Mouse (Mus musculus): ENCODE results near the gene Dynlt1f. TPM values are rescaled to one million over a fixed set of nuclear protein-coding genes. Genes with fewer than 3 reads are reported as not detected.
"Not testable (repeated sequence)": the region's sequence is repeated elsewhere in the genome, so short reads cannot be mapped to it uniquely, and the experiment has no call there.

Dynlt1f gene
- polyA plus RNA-seq, 1 experiment from 2014 or later = 301 TPM

DNA sequence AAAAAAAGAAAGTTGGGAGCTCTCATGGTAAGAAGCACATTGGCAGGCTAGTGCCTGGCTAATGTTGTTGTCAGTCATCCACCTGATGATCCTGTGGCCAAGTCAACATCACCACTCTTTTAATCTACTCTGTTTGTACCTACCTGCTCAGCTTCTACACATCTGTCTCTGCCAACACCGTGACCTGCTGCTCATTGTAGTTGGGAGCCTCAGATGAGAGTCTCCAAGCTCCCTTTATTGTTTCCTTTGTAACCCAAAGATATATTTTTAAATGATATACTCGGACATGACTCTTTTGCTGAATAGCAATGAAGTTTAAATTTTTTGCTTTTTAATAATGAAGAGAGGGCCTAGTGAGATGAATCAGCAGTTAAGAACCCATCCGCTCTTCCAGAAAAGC, 771 bp upstream of the Dynlt1f start:
- H3K4me1 ChIP-seq; ATAC-seq (ENCODE audit: low FRiP score, low read depth); H3K27ac ChIP-seq (replicated peaks); H3K9me3 ChIP-seq; H3K36me3 ChIP-seq; H3K9ac ChIP-seq (replicated peaks); H3K4me3 ChIP-seq; H3K4me2 ChIP-seq (replicated peaks); H3K27me3 ChIP-seq: not testable (repeated sequence)
- WGBS = 92% methylated on average over 1 of the region's 3 CpGs

DNA sequence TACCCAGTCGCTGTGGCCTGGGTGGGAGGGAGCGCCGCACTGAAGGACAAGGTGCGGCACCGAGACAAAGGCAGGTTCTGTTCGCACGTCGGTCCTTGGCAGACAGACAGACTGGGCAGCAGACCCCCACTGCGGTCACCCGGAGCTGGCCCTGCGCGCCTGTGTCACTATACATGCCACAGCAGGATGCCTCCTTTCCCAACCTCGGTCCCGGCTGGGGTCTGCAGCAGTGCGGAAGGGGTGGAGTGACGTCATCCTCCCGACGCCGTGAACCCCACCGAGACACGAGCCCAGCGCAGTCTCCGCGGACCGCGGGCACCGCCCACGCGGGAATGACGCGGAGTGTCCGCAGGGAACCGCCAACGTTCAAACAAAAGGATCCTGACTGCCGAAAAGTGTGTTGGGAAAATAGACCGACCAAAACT, 601 bp downstream of the Dynlt1f start:
- H3K36me3 ChIP-seq, H3K9me3 ChIP-seq, H3K27me3 ChIP-seq, H3K4me1 ChIP-seq: not testable (repeated sequence)
- WGBS = under 1% methylated on average over 36 of the region's 36 CpGs
- H3K4me2 ChIP-seq (replicated peaks) = peak overlapping the region; percentile 43
- peak overlapping the region; percentile 55 for H3K9ac ChIP-seq (replicated peaks)
- peak; percentile 90 for ATAC-seq (ENCODE audit: low FRiP score, low read depth)
- peak overlapping the region; percentile 51 for H3K4me3 ChIP-seq
- H3K27ac ChIP-seq (replicated peaks) = peak overlapping the region; percentile 81

DNA sequence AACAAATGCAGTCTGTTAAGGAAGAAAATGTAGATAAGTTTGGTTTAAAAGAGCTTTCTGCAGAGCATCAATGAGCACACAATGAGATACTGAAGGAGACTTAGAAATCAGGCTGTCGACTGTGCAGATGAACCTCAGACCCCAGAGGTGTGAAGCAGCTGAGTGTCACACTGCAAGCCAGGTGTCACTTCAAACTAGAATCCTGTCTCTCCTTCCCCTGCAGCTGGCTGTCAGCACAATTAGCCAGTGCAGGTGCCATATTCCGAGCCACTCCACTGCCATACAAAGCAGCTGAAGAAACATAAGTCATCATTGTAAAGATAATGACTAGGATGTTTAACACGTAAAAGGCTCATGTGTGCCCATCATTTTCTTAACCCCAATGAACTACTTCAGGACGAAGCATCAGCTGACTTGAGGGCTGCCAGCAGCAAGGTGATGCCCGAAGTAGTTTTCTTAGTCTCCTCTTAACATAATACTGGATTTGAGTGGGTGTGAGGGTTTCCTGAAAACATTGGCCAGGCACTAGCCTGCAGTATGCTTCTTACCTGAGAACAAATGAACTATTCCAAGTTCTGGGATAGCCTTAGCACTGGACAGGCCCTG, 2.3 kb downstream of the Dynlt1f start:
- not testable (repeated sequence) for ATAC-seq (ENCODE audit: low FRiP score, low read depth)

GRCm38 (mm10) chr17:6650904-6651565, 4.7 kb downstream of the Dynlt1f start:
- H3K9ac ChIP-seq (replicated peaks); ATAC-seq (ENCODE audit: low FRiP score, low read depth); H3K4me3 ChIP-seq; H3K4me1 ChIP-seq; H3K9me3 ChIP-seq; H3K27ac ChIP-seq (replicated peaks); H3K27me3 ChIP-seq; H3K4me2 ChIP-seq (replicated peaks); H3K36me3 ChIP-seq: not testable (repeated sequence)
- 84% methylated on average over 7 of the region's 7 CpGs for WGBS

More for the DNA sequence above, 2.3 kb downstream of the Dynlt1f start:
- not testable (repeated sequence) for H3K4me2 ChIP-seq (replicated peaks); H3K36me3 ChIP-seq; H3K27me3 ChIP-seq; H3K27ac ChIP-seq (replicated peaks); H3K4me1 ChIP-seq; H3K4me3 ChIP-seq; H3K9me3 ChIP-seq; H3K9ac ChIP-seq (replicated peaks)
- 86% methylated on average over 4 of the region's 5 CpGs for WGBS

DNA sequence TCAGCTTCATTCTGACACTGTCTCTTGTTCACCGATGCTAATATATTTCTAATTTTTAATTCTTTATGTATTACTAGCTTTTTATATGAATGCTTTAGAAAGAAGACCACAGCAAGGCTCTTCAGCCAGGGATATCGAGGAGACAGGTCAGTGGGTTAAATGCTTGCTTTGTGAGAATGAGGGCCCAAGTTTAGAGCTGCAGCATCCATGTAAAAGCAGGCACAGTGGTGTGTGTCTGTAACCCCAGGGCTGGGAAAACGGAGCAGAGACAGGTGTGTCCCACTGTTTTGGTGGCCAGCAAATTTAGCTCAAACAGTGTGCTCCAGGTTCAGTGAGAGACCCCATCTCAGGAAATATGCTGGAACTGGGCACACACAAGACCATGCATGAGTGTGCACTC, 8.2 kb downstream of the Dynlt1f start:
- WGBS = 96% methylated on average over 3 of the region's 3 CpGs
- H3K4me3 ChIP-seq; H3K9me3 ChIP-seq; H3K4me2 ChIP-seq (replicated peaks); H3K4me1 ChIP-seq; H3K36me3 ChIP-seq; H3K9ac ChIP-seq (replicated peaks); H3K27ac ChIP-seq (replicated peaks); H3K27me3 ChIP-seq; ATAC-seq (ENCODE audit: low FRiP score, low read depth): not testable (repeated sequence)

DNA sequence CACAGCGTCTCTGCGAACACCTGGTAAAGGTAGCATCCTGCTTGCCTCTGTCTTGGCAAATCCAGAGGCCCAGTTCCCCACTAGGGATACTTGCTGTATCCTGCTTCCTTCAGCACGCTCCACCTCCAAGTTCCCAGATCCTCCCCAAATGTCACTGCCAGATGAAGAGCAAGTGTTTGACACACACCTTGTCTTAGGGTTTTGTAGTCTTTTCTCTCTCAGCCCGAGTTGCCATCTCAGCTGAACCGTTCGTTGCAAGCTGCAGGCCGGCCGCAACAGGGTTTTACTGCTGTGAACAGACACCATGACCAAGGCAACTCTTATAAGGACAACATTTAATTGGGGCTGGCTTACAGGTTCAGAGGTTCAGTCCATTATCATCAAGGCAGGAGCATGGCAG, 8.9 kb downstream of the Dynlt1f start:
- WGBS = 99% methylated on average over 8 of the region's 8 CpGs
- not testable (repeated sequence) for H3K27ac ChIP-seq (replicated peaks); H3K4me3 ChIP-seq; H3K4me1 ChIP-seq; H3K9me3 ChIP-seq; H3K4me2 ChIP-seq (replicated peaks); H3K27me3 ChIP-seq; ATAC-seq (ENCODE audit: low FRiP score, low read depth); H3K9ac ChIP-seq (replicated peaks); H3K36me3 ChIP-seq

DNA sequence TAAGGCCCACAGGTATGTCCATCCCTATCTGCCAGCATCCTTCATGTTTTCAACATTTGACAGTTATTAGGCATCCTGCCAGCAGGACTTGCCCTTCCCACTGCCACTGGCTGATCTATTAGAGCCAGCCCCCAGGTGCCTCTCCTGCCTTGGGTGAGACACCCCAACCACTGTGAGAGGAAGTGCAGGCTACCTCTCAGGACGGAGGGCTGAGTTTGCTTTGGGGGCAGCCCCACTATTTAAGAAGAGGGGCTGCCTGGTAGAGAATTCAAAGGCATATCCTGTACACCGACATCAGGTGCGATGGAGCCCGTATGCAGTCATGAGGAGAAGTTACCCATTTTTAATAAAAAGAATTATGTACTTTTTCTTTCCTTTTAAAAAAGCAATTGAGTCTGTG, 10.0 kb downstream of the Dynlt1f start:
- H3K9me3 ChIP-seq; H3K9ac ChIP-seq (replicated peaks); H3K4me1 ChIP-seq; H3K27ac ChIP-seq (replicated peaks); ATAC-seq (ENCODE audit: low FRiP score, low read depth); H3K4me3 ChIP-seq; H3K27me3 ChIP-seq; H3K4me2 ChIP-seq (replicated peaks); H3K36me3 ChIP-seq: not testable (repeated sequence)
- 90% methylated on average over 4 of the region's 4 CpGs for WGBS

DNA sequence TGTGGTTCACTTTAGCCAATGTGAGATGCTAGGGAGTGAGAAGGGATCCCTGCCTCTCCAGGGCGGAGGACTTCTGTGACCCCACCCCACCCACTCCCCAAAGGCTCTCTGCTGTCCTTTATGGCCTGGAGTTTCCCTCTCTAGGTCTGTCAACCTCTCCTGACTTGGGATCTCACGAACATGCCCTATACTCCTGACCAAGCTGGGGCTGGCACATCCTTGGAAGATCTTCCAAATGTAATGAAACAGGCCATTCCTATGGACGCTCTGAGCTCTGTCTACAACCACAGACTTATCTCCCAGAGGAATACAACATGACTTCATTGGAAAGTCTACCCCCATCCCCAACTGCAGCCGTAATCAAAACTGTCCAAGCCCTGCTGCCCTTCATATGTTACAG, 11.0 kb downstream of the Dynlt1f start:
- not testable (repeated sequence) for H3K9ac ChIP-seq (replicated peaks); H3K4me1 ChIP-seq; H3K4me3 ChIP-seq; H3K27me3 ChIP-seq; H3K9me3 ChIP-seq; ATAC-seq (ENCODE audit: low FRiP score, low read depth); H3K4me2 ChIP-seq (replicated peaks); H3K36me3 ChIP-seq; H3K27ac ChIP-seq (replicated peaks)
- 86% methylated on average over 4 of the region's 4 CpGs for WGBS

DNA sequence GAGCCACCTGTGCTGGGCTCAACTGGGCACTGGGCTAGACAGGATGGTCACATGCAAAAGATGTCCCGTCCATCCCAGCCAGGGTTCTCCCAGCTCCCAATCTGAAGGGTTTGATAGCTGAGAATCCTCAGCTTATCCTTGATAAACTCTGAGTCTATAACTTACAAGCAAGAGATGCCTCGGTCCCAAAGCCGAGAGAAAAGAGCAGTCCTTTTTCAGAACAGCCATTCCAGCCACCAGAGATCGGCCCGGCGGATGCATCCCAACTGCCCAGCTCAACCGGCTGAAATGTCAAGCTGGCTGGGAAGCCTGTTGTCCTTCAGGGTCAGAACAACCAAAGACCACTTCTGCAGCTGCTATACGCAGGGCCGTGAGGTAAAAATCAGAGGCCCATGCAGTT, 11.5 kb downstream of the Dynlt1f start:
- not testable (repeated sequence) for H3K27ac ChIP-seq (replicated peaks); H3K4me3 ChIP-seq; ATAC-seq (ENCODE audit: low FRiP score, low read depth); H3K36me3 ChIP-seq; H3K4me1 ChIP-seq; H3K9ac ChIP-seq (replicated peaks); H3K4me2 ChIP-seq (replicated peaks); H3K27me3 ChIP-seq; H3K9me3 ChIP-seq
- 89% methylated on average over 7 of the region's 9 CpGs for WGBS

DNA sequence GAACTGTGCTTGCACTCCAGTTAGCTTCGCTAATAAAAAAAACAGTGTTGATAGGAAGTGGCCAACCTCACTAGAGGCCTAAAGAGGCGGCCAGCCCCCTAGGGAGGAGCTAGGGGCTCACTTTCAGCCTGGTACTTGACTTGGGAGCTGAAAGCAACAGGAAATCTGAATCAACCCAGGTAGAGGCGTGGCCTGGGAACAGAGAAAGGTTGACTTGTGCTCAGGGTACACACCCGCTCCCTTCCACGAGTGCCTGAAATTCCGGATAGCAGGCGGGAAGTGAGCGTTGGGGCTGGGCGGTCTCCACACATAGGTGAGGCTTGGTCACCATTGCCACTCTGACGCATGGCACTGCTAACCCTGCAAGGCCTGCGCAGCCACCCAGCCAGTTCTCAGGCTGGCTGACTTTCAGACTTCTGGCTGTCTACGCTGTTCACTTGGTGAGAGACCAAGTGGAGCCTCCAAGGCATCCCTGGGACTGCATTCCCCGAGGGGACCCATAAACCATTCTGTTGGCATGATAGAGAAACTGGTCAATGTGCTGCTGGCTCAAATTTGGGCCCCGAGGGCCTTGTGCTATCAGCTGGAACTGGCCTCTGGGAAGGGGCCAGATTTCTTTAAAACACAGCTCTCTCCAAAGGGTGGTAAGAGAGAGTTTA, 14.8 kb downstream of the Dynlt1f start:
- not testable (repeated sequence) for H3K9ac ChIP-seq (replicated peaks)

DNA sequence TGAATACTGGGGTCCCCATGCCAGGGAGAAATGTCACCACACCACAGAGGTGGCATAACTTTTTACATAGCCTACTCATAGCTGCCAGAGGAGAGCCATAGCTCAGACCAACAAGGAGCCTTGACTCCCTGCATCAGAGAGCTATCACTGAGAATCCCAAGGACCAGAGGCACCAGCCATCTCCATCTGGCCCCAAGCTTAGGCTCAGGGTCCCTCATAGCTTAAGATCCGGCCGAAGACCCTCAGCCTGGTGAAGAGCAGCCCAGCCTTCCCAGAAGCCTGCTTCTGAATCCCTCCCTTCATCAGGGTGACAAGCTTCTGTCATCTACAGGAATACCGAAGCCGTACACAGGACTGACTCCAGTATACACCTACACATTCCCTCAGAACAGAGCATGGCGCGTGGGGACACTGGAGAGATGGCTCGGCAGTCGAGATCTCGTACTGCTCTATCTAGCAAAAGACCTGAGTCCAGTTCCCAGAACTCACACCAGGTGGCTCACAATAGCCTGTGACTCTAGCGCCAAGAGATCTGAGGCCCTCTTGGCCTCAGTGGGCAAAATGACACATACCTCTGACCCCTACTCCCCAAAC, 15.6 kb downstream of the Dynlt1f start:
- ATAC-seq (ENCODE audit: low FRiP score, low read depth); H3K27ac ChIP-seq (replicated peaks); H3K27me3 ChIP-seq; H3K36me3 ChIP-seq; H3K9me3 ChIP-seq; H3K4me3 ChIP-seq; H3K4me1 ChIP-seq; H3K4me2 ChIP-seq (replicated peaks); H3K9ac ChIP-seq (replicated peaks): not testable (repeated sequence)
- 91% methylated on average over 10 of the region's 10 CpGs for WGBS

More for the DNA sequence above, 14.8 kb downstream of the Dynlt1f start:
- ATAC-seq (ENCODE audit: low FRiP score, low read depth); H3K4me3 ChIP-seq; H3K4me1 ChIP-seq; H3K27me3 ChIP-seq; H3K27ac ChIP-seq (replicated peaks); H3K4me2 ChIP-seq (replicated peaks); H3K36me3 ChIP-seq; H3K9me3 ChIP-seq: not testable (repeated sequence)
- whole genome bisulfite sequencing = 86% methylated on average over 14 of the region's 14 CpGs

DNA sequence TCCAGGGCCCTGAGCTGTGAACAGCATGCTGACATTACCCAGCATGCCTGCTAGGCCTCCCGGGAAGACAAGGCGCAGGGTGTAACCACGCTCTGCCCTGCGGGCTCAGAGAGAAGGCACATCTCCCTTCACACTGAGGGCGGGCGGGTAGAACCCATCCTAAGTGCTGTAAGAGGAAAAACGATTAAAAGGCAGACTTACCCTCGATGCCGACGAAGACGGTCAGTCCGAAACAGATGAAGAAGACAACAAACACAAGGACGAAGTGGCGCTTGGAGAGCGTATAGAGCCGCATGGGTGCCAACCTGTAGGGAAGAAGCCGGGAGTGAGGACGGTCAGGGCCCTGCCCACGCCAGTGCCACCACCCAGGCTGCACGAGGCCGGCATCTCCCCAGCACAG, 16.2 kb downstream of the Dynlt1f start:
- not testable (repeated sequence) for ATAC-seq (ENCODE audit: low FRiP score, low read depth); H3K9ac ChIP-seq (replicated peaks); H3K4me2 ChIP-seq (replicated peaks); H3K36me3 ChIP-seq; H3K27ac ChIP-seq (replicated peaks); H3K27me3 ChIP-seq; H3K4me3 ChIP-seq; H3K4me1 ChIP-seq; H3K9me3 ChIP-seq
- WGBS = 92% methylated on average over 17 of the region's 21 CpGs

Data from midbrain, embryonic 12.5 days (tissue).